Mouse (Mus musculus) forelimb bud, embryonic 11.5 days (tissue): ENCODE data around the gene Hist1h4d.
"Not testable (repeated sequence)": the region's sequence is repeated elsewhere in the genome, so short reads cannot be mapped to it uniquely, and the experiment has no call there.

ENCODE experiments used
- DNase-seq: peaks from one replicate; pipeline ENCODE4 v3.0.0-alpha.2; 2012; ENCODE audit warnings: low read depth, low spot score

The Hist1h4d gene

DNA sequence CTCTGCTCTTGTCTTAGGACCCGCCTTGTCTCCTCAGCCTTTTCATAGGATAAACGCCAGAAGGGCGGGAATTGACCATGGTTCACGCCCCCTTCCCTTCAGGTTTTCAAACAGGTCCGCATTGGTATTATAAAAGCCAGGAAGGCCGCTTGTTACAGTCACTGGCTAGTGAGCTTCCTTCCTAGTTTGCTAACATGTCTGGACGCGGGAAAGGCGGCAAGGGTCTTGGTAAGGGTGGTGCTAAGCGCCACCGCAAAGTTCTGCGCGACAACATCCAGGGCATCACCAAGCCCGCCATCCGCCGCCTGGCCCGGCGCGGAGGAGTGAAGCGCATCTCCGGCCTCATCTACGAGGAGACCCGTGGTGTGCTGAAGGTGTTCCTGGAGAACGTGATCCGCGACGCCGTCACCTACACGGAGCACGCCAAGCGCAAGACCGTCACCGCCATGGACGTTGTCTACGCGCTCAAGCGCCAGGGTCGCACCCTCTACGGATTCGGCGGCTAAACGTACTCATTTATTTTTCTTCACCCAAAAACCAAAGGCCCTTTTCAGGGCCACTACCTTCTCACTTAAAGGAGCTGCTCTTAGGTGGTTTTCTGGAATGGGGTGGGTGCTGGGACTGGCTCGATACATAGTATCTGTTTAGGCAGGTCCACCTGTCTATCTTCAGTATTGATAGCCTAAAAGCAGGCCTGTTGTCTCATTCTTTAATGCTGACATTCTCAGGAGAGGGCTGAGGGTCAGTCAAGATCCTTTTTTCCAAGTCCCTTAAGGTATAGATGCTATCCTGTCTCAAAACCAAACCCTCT lies at the start of gene Hist1h4d:
Gene Hist1h4d, plus strand, starts transcription at position 191 of the 811 bp plus-strand sequence.
- peak; percentile 97 for DNase-seq

DNA sequence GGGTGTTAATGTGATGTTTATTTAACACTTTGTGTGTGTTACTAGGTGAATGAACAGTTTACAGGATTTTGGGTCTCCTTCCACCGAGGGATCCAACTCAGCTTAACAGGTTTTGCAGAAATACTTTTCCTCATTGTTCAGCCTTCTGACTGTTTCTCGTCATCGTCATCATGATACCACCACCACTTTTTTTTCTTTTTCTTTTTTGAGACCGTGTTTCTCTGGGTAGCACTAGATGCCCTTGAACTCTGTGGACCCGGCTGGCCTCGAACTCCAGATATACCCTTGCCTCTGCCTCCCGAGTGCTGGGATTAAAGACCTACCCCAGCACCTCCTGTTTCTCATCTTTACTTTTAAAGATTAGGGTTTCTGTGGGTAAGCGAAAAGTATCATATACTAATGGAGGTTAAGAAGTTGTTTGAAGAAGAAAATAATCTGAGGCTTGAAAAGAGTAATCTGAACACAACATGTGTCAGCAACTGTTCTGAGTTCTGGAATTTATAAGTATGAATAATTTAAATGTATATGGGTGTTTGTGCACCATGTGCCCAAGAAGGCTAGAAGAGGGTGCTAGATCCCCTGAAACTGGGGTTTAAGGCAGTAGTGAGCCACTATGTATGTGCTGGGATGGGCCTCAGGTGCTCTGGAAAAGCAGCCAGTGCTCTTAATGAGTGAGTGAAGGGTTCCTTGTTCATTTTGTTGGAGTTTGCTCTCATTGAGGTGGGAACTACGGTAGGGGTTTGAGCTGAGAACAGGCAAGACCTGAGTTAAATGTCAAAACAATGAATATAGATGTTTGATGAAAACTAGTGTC lies 48.9 kb upstream of the Hist1h4d start:
- no peak for DNase-seq

DNA sequence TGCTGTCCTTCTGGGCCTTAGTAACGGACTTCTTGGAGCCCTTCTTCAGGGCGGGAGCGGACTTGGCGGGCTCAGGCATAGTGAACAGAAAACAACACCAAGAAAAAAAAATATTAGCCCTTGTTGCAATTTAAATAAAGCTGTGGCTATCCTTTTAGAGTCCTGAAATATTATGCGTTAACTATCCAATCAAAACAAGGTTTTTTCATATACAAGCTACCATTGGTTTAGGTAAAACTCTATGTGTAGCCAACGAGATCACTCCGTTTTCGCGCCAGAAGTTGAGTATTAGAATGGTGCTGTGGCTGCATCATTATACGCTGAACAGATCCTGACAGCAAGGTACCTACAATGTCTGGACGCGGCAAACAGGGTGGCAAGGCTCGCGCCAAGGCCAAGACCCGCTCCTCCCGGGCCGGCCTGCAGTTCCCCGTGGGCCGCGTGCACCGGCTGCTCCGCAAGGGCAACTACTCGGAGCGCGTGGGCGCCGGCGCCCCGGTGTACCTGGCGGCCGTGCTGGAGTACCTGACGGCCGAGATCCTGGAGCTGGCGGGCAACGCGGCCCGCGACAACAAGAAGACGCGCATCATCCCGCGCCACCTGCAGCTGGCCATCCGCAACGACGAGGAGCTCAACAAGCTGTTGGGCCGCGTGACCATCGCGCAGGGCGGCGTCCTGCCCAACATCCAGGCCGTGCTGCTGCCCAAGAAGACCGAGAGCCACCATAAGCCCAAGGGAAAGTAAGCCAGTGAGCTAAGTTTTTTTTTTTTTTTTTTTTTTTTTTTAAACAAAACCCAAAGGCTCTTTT lies 47.6 kb upstream of the Hist1h4d start, which contains the start of gene Hist1h2af:
Gene Hist1h2af, plus strand, starts transcription at position 347 of the 808 bp plus-strand sequence.
- DNase-seq = peak; percentile 94

DNA sequence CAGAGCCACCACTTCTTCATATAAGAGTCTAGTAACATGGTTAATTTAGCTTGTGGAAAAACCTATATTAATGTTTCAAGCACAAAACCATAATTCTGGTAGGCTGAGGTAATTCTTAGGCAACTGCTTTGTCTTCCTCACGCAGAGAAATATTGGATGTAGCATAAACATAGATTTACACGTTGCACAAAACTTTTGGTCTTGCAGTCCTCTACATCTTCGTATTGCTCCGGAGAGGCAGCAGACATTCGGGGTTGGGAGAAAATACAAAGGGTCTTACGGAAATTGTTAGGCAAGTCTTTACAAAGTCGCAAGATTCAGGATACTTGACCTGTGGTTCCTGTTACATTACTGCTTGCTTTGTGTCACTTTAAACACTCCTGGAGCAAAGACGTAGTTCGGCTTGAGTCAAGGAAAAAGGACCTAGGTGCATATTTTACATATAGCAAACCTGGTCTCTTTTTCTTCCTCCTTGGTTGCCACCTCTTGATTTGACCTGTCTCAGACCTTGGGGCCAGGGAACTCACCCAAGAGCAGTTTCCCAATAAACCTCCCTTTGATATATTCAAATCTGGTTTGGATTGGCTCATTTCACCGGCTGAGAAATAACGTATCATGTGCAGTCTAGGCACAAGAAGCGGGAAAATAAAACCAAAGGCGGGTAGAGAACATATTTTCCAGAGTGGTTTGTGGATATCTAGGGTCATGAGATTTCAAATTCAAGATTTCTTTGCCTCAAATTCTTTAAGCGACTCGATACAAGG lies 46.8 kb upstream of the Hist1h4d start:
- peak; percentile 84 for DNase-seq

DNA sequence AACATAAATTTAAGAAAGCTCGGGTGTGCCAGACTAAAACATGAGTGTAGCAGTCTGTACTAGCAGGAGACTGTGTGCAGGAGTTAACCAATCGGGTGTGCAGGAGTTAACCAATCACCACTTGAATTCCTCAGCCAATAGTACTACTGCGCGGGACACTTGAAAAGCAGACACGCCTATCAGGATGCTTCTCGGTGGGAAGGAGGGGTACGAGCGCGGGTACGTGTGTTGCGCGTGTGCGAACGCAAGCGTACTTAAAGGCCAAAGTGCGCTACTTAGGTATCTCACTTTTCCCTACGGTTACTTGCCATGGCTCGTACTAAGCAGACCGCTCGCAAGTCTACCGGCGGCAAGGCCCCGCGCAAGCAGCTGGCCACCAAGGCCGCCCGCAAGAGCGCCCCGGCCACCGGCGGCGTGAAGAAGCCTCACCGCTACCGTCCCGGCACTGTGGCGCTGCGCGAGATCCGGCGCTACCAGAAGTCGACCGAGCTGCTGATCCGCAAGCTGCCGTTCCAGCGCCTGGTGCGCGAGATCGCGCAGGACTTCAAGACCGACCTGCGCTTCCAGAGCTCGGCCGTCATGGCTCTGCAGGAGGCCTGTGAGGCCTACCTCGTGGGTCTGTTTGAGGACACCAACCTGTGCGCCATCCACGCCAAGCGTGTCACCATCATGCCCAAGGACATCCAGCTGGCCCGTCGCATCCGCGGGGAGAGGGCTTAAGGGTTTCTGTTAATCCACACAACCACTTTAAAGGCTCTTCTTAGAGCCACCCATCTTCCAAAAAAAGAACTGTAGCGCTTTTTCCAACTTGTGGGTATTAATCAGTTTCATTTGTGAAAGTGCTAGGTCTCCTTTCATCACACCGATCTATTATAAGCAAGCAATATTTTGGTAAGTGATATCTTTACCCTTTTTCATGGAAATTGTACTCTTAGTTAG lies 46.0 kb upstream of the Hist1h4d start, which contains the start of gene Hist1h3g:
Gene Hist1h3g, plus strand, starts transcription at position 286 of the 939 bp plus-strand sequence.
- peak; percentile 97 for DNase-seq

DNA sequence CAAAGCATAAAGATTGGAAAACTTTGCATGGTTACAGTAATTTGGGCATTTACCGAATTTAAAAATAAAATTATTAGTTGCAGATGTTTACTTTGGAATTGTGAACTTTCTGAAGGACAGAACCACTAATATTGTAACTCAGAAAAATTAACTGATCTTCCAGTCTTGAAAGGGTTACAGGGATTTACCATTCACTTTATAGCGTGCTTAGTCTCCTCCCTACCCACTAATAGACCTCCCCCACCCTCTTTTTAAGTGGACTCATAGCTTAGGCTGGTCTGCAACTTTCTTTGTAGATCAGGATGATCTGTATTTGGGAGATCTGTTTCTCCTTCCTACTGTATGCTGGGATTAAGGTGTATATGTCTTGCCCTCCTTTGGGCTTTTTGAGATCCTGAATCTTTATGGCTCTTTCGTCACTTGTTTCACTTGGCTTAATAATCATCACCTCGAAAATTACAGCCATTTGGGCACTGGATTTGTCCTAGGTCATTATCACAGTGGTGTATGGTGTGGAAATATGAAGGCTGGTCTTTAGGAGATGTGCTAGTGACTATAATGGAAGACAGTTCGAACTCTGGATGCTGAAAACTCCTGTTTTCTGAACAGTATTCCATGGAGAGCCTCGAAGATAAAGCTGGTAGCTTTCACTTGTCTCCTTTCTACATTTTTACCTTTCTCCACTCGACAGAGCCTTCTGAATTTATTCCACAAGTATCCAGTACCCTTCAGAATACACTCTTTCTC lies 45.1 kb upstream of the Hist1h4d start:
- no peak for DNase-seq

DNA sequence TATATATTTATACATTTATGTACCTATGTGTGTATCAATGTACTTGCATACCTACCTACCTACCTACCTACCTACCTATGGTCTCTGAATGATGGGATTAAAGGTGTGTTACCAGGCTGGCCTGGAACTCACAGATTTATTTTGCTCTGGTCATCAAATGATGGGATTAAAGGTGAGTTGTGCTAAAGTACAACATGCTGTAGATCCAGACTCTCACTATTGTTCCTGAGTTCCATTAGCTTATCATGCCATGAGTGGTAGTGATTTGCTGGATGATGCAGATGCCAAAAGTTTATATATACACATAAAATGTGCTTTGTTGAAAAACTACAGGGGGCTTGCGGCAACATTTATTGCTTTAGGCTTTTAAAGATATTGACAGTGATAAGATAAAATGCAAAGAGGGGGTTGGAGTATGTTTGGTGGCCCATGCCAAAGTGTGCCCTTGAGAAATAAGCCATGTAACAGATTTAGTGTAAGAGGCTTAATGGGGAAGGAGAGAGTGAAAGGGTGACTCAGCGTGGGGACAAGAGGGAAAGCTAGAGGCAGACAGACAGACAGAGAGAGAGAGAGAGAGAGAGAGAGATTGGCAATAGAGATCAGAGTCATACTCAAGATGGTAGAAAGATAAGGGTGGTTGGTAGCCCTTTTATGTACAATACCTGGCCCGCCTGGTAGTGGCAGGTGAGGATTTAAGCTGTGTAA lies 44.2 kb upstream of the Hist1h4d start:
- DNase-seq = no peak

DNA sequence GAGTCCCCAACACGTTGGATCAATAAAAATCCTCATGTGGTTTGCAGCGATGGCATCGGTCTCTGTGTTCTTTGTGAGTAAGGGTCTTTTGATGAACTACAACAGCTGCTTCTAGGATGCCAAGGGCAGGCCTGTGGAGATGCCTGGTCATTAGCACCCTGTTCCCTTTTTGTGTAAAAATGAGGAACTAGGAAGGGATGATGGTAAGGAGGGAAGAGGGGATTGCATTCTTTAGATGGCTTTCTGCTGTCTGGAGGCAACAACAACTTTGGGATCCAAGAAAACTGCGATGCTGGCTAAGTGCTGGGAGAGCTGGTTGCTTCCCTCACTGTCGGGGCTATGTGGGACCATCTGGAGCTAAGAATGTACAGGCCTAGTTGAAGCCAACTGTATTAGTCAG lies 43.1 kb upstream of the Hist1h4d start:
- DNase-seq = no peak

DNA sequence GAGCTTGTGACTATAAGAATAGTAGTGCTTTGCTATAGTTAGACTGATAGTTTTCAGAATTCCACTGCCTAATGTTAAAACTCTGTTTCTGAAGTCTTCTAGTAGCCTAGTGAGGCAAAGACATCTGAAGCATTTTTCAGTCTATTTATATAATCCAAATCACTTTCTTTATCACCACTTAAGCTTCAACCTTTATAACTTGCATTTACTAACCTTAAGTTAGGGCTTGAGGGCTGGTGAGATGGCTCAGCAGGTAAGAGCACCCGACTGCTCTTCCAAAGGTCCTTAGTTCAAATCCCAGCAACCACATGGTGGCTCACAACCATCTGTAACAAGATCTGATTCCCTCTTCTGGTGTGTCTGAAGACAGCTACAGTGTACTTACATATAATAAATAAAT lies 41.6 kb upstream of the Hist1h4d start:
- DNase-seq = not testable (repeated sequence)

DNA sequence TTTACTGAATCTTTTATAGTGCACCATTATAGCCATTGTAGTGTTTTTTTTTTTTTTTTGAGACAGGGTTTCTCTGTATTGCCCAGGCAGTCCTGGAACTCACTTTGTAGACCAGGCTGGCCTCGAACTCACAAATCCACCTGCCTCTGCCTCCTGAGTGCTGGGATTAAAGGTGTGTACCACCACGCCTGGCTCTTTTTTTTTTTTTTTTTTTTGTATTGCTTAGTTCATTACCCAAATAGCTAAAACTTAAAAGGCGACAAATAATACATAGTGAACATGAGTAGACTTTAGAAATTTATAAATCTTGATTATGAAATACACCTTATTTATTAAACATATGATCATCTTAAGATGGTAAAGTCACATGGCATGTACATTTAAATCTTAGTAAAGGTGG lies 39.9 kb upstream of the Hist1h4d start:
- DNase-seq = no peak

DNA sequence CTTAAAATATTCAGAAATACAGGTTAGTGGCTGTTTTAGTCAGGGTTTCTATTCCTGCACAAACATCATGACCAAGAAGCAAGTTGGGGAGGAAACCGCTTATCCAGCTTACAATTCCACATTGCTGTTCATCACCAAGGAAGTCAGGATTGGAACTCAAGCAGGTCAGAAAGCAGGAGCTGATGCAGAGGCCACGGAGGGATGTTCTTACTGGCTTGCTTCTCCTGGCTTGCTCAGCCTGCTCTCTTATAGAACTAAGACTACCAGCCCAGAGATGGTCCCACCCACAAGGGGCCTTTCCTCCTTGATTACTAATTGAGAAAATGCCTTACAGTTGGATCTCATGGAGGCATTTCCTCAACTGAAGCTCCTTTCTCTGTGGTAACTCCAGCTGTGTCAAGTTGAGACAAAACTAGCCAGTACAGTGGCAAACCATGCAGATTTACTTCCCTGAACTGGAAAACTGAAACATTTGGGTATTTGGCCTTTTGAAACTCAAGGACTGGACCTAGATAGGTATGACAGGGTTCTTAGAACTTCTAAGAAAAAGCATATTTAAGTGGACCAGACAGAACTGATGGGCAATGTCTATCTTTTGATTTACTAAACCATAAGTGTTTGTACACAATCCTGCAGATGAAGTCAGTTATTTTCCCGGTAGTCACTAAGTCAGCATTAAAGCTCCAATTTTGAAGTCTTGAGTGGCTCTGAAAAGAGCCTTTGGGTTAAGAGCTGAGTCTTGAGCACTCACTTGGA lies 39.0 kb upstream of the Hist1h4d start:
- not testable (repeated sequence) for DNase-seq

DNA sequence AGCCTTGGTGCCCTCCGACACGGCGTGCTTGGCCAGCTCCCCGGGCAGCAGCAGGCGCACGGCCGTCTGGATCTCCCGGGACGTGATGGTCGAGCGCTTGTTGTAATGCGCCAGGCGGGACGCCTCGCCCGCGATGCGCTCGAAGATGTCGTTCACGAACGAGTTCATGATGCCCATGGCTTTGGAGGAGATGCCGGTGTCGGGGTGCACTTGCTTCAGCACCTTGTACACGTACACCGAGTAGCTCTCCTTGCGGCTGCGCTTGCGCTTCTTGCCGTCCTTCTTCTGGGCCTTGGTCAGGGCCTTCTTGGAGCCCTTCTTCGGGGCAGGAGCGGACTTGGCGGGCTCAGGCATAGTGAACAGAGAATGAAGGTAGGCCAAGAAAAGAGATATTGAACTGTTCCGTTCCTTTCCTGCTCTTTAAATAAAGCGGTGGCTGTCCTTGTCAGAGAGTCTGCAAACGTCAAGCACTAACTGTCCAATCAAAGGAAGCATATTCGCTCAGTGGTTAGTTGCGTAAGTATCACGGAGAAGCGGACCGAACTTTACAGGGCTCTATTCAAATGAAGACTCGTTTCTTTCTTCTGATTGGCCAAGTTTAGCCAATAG lies 38.3 kb upstream of the Hist1h4d start, which contains the start of gene Hist1h2bh:
Gene Hist1h2bh, minus strand, starts transcription at position 394 of the 609 bp plus-strand sequence.
- peak; percentile 95 for DNase-seq

DNA sequence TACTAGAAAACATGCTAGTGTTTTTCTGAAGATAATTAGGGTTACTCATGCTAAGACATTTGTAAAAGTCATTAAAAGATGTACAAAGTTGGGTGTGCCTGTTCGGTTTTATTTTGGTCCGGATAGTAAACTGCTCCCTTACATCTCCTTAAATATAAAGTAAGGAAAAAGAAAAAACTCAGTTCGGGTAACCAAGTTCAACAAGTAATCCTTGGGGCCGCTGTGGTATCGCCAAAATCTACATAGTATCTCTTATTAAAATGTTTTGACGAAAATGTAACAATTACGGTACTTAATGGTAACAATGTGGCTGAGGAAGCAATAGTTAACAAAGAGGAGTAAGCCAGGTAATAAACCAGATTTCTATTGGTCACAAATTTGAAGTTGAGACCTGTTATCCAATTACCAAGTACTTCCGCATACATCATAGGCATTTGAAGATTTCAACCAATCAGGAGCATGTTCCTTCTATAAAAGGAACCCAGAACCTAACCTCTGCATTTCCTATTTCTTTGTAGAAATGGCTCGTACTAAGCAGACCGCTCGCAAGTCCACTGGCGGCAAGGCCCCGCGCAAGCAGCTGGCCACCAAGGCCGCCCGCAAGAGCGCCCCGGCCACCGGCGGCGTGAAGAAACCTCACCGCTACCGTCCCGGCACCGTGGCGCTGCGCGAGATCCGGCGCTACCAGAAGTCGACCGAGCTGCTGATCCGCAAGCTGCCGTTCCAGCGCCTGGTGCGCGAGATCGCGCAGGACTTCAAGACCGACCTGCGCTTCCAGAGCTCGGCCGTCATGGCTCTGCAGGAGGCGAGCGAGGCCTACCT lies 37.2 kb upstream of the Hist1h4d start, which contains the start of gene Hist1h3f:
Gene Hist1h3f, plus strand, starts transcription at position 88 of the 822 bp plus-strand sequence.
- peak; percentile 97 for DNase-seq

DNA sequence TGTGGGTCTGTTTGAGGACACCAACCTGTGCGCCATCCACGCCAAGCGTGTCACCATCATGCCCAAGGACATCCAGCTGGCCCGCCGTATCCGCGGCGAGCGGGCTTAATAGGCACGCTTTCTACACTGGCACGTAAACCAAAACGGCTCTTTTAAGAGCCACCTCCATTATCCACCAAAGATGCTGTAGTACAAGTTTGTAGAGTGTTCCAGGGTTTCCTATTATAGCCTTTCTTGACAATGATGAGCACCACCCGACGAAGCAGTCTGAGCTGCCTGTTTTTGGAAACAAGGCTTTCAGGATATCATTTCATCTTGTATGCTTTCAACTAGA lies 36.6 kb upstream of the Hist1h4d start:
- DNase-seq = not testable (repeated sequence)

DNA sequence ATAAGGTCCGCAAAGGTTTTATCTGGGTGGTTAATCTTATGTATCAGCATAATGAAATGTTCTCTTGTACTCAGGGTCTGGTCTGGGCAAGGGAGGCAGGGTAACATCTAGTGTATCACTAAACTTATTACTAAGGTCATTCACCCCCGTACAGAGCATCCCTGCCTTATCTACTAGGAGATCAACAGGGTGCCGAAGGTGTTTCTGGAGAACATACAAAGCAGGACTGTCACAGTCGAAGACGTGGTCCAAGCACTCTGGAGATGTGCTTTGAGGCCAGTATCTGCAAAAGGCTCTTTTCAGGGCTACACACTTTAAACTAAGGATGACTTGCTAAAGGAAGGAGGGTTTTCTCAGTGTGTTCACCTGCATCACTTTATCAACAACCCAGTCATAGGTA lies 34.7 kb upstream of the Hist1h4d start:
- no peak for DNase-seq

DNA sequence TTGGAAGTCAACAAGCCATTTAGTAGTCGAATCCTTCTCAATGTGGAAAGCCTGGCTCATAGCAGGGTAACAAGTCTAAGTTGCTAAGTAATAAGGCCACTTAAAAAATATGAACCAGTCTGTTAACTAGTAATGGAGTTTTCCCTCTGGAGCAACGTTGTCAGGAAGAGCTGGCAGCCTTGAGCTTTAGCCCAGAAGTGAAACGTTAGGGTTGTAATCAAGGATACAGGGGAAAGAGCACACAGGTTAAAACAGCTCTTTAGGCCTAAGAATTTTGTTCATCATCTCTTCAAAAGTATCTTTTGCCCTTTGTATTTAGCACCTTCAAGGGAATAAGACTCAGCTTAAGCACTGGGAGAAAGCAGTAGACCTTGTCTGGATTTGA lies 30.6 kb upstream of the Hist1h4d start:
- no peak for DNase-seq
